Mouse (Mus musculus) heart, postnatal 25 days (tissue): ENCODE measurements at regions not wholly inside any gene's neighbourhood (a gene's known extent, or its start where the extent isn't known, plus 50 kb on each side); places are given as distances from the start of the nearest gene placed in this dataset.
"Not testable (repeated sequence)": the region's sequence is repeated elsewhere in the genome, so short reads cannot be mapped to it uniquely, and the experiment has no call there.

ENCODE experiments used
- DNase-seq: peaks from one replicate; pipeline ENCODE4 v3.0.0; 2022; ENCODE audit warnings: low spot score
- intact Hi-C: fragments of 180-260 bp; cut with DNase I; formaldehyde crosslinking; loops from one replicate; pipeline ENCODE4 v1.15.1; 2025

DNA sequence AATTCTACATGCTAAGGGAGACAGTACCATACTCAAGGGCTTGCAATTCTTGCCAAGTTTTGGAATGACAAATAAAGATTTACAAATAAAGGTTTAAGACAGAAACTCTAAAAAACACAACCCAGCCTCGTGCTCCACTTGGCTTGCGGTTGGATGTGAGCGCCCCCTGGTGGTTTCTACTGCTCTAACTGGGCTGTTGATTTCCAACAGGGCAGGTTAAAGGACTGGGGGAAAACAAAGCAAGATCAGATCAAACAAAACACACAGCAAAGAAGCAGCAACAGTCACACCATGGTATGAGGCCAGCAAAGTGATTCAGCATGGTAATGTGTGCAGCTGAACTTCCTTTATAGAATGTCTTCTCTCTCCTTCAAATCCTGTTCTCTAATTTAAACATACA is 339.2 kb downstream of the Adam3 start:
- DNase-seq = no peak
- intact Hi-C loops = loop anchor here (2.0 to 5.0 kb wide), 3 partner anchors 109 to 790 kb away; no protein-coding TSS in a partner anchor

GRCm38 (mm10) chr8:24383963-24384435 is 341.7 kb downstream of the Adam3 start:
- DNase-seq = no peak
- intact Hi-C loops = no loop called here

GRCm38 (mm10) chr8:24383130-24383962 is 342.3 kb downstream of the Adam3 start:
- intact Hi-C loops = no loop called here
- no peak for DNase-seq

GRCm38 (mm10) chr8:24381666-24382253 is 343.9 kb downstream of the Adam3 start:
- no peak for DNase-seq
- intact Hi-C loops = no loop called here

DNA sequence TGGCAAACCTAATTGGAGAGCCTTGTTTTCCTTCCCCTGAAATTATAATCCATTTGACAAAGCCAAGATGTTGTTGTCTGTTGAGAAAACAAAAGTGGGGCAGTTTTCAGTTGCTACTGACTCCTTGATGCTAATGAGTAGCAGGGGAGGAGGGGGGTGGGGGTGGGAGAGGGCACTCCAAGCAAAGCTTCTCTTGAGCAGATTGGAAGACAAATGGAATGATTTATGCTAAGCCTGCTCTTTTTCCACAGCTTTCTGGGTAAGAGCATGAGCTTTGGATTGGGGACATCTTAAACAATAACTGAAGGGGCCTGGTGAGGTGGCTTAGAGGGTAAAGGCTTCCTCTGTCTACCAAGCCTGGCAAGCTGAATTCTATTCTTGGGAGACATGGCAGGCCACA is 347.6 kb downstream of the Adam3 start:
- no peak for DNase-seq

GRCm38 (mm10) chr8:24376846-24377245 is 348.8 kb downstream of the Adam3 start:
- intact Hi-C loops, DNase-seq: not testable (repeated sequence)

More for the DNA sequence above, 347.6 kb downstream of the Adam3 start:
- intact Hi-C loops = no loop called here

DNA sequence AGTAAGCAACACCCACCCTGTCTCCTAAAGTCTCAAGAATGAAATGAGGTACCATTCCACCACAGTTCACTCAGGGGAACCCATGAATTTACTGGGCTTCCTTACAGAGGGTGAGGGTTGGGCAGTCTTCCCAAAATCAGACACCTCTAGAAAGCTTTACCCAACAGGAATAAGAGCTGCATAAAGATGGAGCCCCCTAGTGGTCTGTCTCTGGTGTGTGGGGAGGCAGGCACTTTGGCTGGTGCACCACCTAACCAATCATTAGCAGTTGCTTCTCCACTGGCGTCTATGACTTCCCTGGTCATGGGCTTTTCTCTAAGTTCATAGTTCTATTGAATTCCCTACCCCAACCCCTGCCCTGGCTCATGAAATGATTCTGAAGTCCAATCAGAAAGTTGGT is 351.1 kb downstream of the Adam3 start:
- intact Hi-C loops = no loop called here
- DNase-seq = no peak

DNA sequence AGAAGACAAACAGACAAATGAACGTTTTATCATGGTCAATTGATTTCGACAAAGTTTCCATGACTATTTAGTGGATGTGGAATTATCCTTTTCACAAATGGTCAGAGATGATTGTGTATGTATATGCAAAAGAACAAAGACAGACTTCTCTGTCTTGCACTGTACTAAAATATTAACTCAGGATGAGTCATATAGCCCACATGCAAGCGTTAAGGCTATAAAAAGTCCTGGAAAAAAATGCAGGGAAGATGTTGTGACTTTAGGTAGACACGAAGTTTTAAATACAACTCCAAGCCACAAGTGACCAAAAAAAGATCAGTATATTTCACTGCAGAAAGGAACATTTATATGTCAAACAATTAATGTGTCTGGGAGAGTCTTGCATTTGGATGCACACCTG is 353.6 kb downstream of the Adam3 start:
- no peak for DNase-seq

GRCm38 (mm10) chr8:24366000-24366399 is 359.7 kb downstream of the Adam3 start:
- intact Hi-C loops = loop anchor here (5.0 kb wide), 1 partner anchor 64 kb away; no protein-coding TSS in a partner anchor
- DNase-seq = no peak

More for the DNA sequence above, 353.6 kb downstream of the Adam3 start:
- intact Hi-C loops = no loop called here

- no peak for DNase-seq
- intact Hi-C loops = loop anchor here (5.0 kb wide), 1 partner anchor 62 kb away; no protein-coding TSS in a partner anchor
Observed at GRCm38 (mm10) chr8:24364685-24365084, 361.0 kb downstream of the Adam3 start.

- intact Hi-C loops = no loop called here
- DNase-seq = no peak
Observed at GRCm38 (mm10) chr8:24359022-24359600, 366.5 kb downstream of the Adam3 start.

DNA sequence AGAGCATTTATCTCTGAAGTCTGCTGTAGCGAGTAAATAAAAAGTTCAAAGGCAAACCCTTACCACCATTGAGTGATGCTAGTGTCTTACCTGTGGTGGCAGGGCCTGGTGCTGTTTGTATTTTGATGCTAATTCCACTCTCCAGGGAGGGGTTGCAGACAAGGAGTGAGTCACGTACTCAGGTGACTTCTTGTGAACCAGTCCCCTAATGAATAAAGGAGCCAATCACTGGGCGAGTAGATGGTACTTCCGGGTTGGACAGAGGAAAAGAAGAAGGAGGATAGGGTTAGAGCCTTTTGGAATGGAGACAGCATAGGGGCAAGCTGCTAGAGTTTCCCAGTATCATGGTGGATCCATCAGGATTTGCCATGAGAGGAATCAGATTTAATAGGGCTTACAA is 370.5 kb downstream of the Adam3 start:
- no peak for DNase-seq
- intact Hi-C loops = no loop called here

DNA sequence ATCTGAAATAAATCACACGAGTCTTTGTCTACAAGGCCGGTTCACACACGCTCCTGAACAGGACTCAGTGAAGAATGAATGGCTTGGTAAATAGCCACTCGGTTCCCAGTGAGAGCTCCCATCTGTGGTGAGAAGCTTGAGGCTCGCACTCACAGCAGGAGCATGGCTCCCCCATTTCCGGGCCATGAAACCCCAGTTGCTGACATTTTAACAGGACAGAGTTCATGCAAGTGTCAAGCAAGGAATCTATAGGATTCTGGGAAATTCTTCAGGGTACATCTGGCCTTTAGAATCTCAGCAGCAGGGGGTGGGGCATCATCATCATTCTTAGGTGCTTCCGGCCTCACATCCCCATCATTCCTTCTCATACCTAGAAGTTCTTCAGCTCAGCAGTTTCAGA is 371.8 kb downstream of the Adam3 start:
- DNase-seq = no peak
- intact Hi-C loops = no loop called here

DNA sequence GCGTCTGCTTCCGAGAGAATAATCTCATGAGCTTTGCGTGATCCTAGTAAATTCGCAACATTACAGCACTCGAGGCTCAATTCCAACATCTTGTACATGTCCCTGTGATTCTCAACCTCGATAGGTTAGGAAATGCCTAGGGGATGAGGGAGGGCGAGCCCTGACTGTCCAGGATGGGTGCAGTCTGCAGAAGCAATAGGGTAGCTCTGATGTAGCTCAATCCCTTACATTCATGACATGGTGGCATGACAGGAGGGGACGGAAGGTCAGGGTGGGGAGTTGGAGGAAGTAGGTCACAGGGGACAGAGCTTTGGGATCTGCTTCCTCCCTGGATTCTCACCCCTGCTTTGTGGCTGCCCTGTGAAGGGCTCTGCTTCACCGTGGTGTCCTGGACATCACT is 373.3 kb downstream of the Adam3 start:
- intact Hi-C loops = no loop called here
- DNase-seq = no peak

- intact Hi-C loops = no loop called here
Observed at GRCm38 (mm10) chr8:24351760-24352159, 373.9 kb downstream of the Adam3 start.

GRCm38 (mm10) chr8:24346390-24347113 is 379.1 kb downstream of the Adam3 start:
- intact Hi-C loops = no loop called here
- DNase-seq = no peak

More at GRCm38 (mm10) chr8:24351760-24352159, 373.9 kb downstream of the Adam3 start:
- DNase-seq = no peak

DNA sequence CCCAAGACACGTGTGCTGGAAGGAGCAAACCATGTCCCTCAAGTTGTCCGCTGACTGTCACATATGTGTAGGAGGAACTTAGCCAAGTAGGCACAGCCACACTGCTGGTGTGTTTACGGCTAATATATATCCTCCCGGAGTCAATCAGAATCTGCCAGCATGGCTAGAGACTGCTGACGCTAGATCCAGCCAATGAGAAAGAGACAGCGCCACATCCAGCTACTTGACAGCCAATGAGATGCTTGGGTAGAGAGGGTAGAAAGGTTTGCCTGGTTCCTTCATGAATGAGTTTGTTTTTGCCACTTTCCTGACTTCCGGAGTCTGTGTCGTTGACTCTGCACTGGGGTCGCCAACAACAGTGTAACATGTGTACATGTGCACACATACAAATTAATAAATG is 387.0 kb downstream of the Adam3 start:
- intact Hi-C loops = no loop called here

GRCm38 (mm10) chr8:24337635-24338034 is 388.0 kb downstream of the Adam3 start:
- intact Hi-C loops = no loop called here
- DNase-seq = no peak

More for the DNA sequence above, 387.0 kb downstream of the Adam3 start:
- DNase-seq = no peak

DNA sequence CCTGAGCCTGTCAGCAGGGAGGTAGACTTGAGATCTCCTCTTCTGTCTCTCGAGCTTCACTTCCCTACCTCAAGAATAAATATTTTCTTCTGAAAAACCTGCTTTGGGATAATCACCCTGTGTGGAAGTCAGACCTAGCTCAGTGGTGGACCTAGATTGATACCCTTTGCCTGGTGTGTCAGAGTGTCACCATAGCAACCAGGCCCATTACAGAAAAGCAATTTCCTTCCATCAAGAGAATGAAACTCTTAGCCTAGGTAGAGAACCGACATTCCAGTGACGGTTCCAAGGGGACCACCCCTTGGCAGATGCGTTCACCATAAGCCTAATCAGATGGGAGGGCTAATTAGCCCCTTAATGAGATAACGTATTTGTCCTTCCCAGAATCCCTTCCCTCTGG is 389.9 kb downstream of the Adam3 start:
- intact Hi-C loops = no loop called here
- no peak for DNase-seq

GRCm38 (mm10) chr8:24333705-24334104 is 391.9 kb downstream of the Adam3 start:
- intact Hi-C loops = no loop called here
- DNase-seq = no peak
